Mouse (Mus musculus) R1 (cell line): Measurements from ENCODE around the gene 1700056E22Rik.
A peak's percentile ranks its signal among the peaks of the same experiment; 100 is the strongest.

Experiments used
- DNase-seq: peaks from one replicate; pipeline ENCODE4 v3.0.0-alpha.2; 2018; ENCODE audit warnings: low read depth, low spot score

1700056E22Rik gene

DNA sequence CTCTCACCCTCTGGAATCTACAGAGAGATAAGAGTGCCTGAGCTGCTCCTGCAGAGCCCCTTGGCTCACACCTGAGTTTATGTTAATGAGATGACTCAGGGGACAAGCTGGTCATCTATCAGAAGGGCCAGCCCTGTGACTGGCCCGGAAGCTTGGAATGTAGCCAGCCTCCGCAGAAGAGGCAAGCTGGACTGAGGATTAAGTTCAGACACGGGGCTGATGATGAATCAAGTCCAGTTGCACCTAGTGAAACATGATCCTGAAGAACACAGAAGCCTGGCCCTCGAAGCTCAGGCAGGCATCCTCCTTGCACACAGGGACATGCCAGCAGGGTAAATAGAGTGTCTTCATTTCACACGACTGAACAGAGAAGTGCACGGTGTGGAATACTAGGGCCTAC, 17.7 kb upstream of the 1700056E22Rik start:
- no peak for DNase-seq

DNA sequence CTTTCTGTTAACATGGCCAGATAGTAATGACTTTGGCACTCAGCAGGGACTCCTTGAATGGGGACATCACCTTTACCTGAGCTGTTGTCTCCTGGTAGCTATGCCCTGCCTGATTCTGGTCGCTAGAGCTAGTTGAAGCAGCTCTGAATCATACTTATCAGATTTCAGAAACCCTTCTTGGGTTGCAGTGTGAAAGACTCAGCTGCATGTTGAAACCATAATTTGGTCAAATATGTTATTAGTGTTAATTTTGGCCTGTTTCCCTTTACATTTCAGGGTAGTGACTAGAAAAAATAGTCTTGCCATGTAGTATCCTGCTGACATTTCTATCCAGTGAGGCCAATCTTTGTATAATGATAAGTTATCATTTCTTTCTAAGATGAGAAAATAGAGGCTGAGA, 17.2 kb upstream of the 1700056E22Rik start:
- DNase-seq, result no peak

DNA sequence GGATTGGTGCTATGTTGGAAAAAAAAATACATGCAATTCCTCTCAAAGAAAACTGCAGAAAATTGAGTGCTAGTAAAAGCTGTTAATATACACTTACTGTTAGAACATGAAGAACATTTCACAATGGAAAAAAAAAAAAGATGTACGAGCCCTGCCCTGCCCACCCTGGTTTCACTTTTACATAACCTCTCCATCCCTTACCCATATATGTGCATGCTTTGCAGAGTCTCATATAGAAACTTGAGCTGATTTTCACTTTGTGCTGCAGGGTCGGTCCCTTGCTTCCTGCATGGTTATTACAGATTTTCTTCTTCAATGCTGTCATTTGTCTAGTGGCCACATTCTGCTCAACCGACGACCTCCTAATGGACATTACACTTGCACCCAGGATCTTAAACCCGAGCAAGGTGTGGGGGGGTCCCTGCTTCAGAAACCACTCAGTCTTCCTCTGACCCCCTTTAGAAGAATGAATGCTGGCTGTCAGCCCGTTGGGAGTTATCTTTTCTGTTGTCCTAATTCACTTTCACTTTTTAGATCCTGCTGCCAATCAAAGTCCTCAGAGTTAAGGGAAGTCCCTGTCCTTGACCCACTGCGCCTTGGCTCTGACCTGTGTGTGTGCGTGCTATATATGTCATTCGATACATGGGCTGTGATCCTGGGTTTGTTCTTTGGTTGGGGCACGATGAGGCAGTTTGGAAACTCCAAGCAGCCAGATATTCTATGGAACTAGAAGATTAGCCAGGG, 14.7 kb upstream of the 1700056E22Rik start:
- no peak for DNase-seq

DNA sequence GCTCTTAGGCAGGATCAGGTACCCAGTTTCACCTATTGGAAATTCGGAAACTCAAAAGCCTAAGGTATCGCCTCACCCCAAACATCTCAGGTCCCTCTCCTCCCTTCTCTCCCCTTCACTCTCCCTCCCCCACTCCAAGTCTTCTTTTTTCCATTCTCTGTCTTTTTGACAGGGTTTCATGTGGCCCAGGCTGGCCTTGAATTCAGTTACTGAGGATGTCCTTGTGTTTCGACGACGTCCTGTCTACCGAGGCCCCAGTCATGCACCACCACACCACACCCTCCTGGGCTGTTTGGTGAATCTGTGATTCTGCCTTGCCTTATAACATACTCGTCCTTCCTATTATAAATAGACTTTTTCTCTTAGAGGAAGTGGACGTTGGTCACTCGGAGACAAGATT, 13.7 kb upstream of the 1700056E22Rik start:
- DNase-seq, result no peak

DNA sequence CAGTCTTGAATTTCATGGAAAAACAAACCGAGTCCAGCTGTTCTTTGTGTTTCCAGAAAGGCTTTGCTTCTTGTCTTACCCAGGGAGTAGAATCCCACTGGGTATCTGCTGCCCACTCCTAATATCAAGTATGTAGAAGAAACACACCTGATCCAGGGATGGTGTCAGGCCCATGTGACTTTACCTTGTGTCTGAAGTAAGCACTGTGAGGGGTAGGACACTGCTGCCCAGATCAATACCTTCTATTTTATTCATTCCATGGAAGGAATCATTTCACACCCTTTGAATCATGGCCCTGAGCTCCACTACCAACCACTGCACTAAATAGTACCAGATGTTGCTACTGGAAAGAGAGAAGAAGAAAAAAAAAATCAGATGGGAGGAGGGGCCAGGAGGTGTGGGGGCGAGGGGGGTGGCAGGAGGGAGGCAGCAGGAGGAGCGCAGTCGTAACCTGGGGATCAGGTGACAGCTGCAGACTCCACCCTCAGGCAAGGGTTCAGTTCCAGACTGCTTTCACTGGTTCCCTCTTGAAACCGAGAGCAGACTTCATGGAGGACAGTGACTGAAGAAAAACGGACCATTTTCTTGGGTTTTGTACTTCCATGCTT, 12.1 kb upstream of the 1700056E22Rik start:
- no peak for DNase-seq

DNA sequence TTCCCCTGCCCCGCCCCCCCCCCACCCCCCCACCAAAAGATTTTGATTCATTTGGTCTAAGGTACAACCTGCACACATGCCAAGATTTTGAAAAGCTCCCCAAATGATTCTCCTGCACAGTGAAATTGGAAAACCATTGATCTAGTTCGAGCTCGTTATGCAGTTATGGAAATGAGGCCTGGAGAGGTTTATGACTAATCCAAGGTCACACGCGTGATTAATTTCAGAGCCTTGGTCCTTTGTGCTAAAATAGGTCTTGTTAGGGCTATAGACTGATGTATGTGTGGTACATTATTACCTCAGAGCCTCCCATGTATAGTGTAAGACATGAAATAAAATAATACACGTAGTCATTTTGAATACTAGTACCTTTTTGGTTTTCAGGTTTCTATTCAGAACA, 9.3 kb upstream of the 1700056E22Rik start:
- no peak for DNase-seq

DNA sequence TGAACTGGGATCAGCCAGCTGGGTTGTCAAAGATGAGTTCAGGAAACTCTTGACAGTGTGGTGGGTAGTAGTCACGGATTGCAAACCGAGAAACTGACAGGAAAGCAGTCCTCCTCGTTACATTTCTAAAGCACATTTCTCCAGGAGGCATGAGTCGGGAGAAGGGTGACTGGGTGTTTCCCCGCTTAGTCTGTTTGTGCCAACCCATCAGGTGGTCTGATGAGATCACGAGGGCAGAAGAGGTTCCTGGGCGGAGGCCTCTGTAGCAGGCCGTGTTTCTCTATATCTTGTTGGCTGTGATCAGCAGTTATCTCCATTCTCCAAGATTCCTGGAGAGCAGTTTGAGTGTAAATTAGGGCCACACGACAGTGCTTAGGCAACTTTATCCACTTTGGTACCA, 8.6 kb upstream of the 1700056E22Rik start:
- no peak for DNase-seq

DNA sequence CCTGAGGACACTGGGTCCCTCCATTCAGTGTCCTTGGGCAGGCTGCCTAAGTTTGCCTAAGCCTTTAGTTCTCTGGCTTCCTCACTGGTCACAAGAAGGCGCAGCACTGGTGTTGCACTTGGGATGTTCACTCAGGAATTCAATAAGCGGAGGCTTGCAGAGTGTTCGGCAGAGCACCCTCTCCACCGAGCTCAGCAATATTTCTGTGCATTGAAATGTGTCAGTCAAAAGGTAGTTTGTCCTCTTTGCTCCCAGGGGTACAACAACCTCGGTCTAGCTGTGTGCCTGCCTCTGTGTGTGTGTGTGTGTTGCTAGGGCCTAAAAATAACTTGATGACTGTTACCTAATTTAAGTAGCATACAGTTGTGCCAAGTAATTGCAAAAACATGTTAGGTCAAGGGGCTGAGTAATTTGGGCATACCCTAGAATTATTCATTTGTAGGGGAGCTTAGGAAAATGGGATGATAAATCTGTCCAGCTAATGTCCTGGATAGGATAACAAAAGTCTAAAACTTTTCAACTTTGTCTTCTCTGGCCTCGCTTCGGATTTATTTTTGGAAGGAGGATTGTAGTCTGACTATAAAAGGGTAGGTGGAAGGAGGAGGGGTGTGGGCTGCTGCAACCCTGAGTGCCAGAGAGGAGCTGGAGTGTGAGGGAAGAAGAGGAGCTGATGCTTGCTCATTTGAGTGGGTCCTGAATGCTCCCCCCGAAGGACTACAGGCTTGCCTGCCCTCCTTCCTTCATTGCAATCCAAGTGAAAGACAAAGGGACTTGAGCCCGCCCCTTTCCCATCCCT, 7.9 kb upstream of the 1700056E22Rik start:
- no peak for DNase-seq

DNA sequence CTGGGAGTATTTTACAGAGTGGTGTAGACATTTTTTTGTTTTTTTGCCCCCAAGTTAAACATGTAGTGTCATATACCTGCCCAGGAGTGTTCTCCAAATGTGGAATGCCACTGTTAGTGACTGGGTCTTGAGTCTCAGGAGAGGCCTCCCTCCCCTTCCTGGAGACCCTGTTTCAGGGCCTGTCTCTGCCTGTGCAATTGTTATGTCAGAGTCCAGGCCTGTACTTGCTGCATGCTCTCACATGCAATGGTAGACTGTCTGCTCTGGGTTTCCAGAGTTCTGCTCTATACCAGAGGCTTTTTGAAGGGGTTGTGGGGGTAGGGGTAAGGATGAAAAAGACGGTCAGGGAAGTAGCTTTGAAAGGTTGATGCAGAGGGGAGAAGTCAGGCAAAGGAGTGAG, 6.8 kb upstream of the 1700056E22Rik start:
- DNase-seq, result no peak

DNA sequence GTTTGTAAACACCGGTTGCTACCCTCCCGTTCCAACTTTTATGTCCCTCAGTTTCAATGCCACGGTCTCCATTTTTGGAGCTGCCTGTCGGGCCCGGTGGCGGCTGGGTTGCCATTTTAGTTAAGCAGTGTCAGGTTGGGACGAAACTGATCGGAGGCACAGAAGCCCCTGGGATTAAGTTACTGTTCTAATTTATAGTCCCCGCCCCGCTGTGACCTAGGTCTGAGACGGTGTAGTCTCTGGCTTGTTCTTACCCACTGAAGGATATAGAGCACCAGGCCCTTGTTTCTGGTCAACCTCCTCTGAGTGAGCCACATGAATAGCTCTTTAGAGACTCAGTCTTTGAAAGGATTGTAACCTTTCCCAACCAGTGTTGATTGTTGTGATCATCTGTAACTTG, 6.1 kb upstream of the 1700056E22Rik start:
- no peak for DNase-seq

DNA sequence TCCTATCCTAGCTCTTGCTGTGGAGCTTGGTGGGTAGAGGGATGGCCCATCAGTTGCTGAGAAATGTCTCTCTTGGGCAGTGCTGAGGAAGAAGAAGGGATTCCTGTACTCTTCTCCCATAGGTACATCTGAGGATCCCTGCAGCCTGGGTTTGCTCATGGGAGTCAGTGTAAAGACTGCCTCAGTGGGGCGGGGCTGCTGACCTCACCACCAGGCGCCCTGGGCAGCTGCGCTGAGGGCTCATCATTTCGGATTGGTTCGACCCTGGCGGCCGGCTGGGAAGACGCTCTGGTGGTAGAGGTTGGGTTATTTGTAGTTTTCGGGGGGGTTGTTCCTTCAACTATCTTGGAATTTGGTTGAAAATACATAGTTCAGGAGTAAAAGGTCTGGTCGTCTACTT, 5.2 kb upstream of the 1700056E22Rik start:
- no peak for DNase-seq

DNA sequence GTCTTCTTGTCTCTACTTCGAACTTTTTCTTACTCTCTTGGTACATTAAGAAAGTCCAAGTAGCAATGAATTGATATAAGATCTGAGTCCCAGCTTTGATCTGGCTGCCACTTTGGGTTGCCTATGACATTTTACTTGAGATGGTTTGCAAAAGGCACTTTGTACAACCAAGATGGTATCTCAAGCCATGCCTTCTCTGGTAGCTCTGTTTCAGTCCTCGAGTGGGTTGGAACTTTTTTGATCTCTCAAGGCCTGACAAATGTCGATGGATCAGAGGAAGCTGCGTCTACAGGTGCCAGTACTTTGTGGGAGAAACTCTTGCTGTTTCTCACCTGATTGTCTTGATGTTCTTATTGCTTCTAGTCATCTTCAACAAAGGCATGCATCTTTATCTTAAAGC, 3.7 kb upstream of the 1700056E22Rik start:
- no peak for DNase-seq

DNA sequence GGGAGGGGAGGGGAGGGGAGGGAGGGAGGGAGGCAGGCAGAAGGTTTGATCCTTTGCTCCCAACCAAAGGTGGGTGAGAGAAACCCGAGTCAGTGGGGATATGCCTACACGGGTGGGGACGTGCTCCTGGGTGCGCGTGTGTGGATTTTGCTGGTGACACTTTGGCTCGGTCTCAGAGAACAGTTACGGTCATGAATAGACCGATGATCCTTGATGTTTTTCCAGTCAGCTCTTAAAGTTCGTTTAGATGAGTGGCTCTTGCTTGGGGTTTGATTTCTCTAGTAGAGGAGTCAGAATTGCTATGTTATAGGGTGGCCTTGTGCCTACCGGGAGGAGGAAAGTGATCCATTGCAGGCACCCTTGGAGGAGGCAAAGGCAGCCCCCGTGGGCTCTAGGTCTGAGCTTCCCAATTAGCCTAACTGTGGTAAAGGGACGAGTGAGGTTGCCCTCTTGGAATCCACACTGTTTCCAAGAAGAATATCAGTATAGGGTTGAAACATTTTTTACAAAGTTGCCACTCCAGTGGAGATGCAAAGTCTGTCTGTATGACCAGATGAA, 1.3 kb upstream of the 1700056E22Rik start:
- DNase-seq, result no peak

DNA sequence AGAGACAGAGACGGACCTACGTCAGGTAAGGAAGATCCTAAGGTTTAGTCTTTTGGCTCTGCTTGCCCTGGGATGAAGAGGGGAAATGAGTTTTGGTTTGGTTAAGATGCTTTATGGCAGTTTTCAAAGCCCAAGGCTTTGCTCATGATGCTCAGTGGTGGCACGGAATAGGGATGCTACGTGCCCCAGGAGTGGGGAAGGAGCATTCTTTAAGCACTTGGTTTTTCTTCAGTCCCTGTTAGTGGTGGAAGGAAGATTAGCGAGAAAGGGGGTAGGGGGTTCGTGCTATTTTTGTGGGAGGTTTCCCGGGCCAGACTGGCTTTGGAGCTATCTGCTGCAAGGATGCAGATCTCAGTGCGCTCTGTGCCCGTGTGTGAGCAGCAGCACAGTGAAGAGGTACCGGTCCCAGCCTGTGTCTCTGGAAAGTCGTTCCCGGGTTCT, 660 bp upstream of the 1700056E22Rik start:
- DNase-seq, result no peak

DNA sequence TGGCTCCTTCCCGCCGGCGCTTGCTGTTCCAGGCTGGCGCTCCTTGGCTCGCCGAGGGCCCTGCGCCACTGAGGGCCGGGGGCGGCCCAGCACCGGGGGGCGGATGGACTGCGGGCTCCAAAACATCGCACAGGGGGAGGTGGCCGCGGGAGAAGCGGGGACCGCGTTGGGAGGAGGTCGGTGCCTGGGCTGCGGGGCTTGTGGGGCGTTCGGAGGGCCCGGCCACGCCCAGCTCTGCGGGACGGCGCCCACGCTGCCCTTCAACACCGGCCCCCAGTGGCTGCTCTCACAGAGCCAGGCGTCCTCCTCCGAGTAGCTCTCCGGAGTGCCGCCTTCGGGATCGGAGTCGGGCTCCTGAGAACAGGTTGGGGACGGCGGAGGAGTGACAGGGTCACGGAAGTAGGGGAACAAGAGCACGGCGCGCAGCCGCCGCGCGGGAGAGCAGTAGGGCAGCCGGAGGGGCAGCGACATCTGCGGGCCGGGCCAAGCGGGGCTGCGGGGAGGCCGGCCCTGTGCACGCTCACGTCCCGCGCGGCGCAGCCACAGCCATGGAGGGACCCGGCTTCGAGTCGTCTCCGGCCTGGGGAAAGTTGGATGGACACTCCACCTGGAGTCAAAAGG, 601 bp downstream of the 1700056E22Rik start:
- DNase-seq, result peak; percentile 64

DNA sequence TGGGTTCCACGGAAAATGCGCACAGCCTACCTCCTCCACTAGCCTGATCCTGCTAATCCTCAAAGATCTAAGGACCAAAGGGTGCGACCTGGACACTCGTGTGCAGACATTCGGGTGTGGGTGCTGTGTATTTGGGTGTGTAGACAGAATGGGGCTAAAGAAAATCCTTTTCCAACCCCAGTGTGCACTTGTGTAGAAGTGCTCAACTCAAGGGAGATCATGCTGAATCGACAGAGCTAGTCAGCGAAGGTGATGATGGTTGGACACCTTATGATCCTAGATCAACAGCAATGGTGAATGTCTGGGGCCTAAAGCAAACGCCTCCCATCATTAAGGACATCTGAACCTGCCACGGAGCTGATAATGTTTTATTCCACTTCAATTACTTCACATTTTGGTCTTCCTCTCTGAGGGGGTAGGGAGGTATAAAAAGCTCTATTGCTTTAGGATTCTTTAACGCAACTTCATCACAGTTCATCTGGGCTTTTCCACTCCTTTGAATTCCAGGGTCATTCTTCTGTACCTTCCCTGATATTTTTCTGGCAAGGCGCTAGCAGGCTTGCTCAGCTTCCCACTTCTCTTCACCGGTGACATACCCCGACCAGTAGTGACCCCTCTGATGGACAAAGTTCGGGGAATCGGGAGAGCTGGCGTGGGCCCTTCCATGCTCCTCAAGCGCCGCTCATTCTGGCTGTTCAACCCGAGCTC, 1.3 kb downstream of the 1700056E22Rik start:
- no peak for DNase-seq

DNA sequence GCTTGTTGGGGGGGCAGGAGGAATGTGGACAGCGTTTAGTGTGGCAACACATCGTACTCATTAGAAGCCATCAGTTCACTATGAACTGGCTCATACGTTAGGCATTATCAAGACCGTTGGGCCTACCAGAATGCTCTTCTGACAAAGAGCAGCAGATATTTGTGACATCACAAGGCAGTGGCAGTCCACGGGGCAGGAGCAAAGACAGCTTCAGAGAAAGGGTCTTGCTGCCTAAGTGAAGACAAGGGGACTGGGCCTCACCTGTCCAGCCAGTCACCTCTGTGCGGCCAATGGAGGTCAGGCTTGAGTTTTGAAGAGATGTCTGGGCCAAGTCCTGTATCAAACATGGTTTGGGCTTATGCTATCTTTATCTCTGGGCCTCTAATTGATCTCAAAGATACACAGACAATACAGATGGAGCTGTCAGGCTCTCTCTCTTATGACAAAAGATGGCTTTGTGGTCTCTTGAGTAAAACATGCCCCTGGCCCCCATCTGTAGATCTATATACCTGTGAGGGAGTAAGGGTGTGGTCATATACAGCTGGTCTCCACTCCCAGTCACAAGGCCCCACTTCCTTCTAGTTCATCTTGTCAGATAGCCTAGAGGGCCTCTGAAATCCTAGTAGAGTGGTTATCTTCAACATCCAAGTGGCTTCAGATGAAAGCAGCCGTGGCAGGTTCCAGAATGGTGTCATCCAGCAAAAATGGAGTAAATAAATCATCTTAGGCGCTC, 3.9 kb downstream of the 1700056E22Rik start:
- DNase-seq, result no peak

DNA sequence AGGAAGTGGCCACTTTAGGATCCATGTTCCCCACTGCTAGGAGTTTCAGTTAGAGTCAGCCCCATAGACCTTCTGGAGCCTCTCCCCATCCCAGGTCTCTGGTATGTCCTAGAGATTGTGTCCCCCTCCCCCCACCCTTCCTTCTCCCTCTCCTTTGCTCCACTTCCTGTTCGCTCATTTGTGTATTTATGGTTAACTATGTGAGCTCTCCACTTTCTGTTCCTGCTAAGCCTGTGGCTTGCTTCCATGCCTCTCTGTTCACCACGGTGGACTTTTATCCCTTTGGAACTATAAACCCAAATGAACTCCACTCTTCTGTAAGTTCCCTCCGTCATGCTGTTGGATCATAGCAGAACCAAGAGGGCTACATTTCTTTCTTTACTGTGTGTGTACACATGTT, 7.1 kb downstream of the 1700056E22Rik start:
- DNase-seq, result no peak

DNA sequence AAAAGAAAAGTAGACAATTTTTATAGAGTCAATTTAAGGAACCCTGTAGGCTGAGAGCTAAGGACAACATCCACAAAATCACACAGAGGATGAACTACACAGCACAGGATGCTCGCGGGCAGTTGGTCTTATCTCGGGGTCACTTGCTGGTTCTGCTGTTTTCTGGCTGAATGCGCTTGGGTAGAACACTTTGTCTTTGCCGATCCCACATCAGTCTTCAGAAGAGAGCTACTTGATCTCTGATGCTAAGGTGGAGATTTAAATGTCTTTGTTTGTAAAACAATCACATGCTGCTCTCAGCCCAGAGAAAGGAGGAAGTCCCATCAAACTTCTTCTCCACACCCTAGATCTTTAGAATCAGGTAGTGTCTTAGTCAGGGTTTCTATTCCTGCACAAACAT, 9.0 kb downstream of the 1700056E22Rik start:
- peak; percentile 53 for DNase-seq

DNA sequence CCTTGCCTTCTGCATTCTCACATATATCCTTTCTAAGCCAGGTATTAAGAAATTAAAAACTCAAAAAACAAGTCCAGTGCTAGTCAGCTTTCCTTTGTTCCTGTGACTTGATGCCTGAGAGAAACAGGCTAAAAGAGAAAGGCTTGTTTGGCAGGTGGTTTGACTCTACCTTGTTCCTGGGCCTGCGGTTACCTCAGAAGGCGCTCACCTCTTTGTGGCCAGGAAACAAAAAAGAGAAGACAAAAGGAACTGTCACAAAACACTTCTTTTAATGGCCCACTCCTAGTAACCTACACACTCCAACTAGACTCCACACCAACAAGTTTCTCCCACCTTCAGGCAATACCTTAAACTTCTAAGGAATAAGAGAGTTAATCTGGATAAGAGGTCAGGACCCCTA, 9.5 kb downstream of the 1700056E22Rik start:
- no peak for DNase-seq

DNA sequence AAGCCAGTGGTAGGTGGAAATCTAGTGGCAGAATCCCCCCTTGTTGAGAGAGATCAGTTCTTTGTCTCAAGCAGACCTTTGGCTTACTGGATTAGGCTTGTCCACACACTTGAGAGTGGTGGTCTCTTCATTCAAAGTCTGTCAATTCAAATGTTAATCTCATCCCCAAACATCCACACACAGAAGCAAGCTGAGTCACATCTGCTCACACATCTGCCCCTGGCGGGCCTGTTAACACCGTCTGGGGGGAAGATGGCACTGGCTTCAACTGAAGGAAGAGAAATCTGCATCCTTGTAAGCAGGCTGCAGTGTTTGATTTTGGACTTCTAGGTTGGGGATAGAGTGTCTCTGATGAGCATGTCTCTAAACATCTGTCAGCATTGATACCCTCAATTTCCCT, 10.1 kb downstream of the 1700056E22Rik start:
- DNase-seq, result no peak
